Mouse (Mus musculus) liver, embryonic 11.5 days (tissue): ENCODE measurements around the gene Schip1. TPM values are rescaled to one million over a fixed set of nuclear protein-coding genes. Genes with fewer than 3 reads are reported as not detected.

Experiments
- ATAC-seq: fragments of 200-750 bp; cut with Nextera tagmentation; replicated peaks from 2 replicates; pipeline ENCODE4 v1.8.0; 2017; ENCODE audit warnings: moderate number of reproducible peaks, mild to moderate bottlenecking, moderate TSS enrichment, moderate library complexity; ENCODE audit not compliant: low FRiP score
- DNase-seq: peaks from one replicate; pipeline ENCODE4 v3.0.0-alpha.2; 2017; ENCODE audit warnings: low spot score
- H3K27ac ChIP-seq: fragments of 300-500 bp; sonication (generic); 2 replicates; pipeline ENCODE4 v1.5.1; 2014; ENCODE audit warnings: mild to moderate bottlenecking, low read depth, low read length, control low read depth
- H3K27me3 ChIP-seq: fragments of 300-500 bp; sonication (generic); replicated peaks from 2 replicates; pipeline ENCODE4 v1.6.1; 2014; ENCODE audit warnings: low read length, mixed read lengths; ENCODE audit not compliant: control insufficient read depth, insufficient read depth
- H3K36me3 ChIP-seq: fragments of 300-500 bp; sonication (generic); 2 replicates; pipeline ENCODE4 v1.6.1; 2014; ENCODE audit warnings: mild to moderate bottlenecking, low read length, moderate library complexity, mixed read lengths; ENCODE audit not compliant: control insufficient read depth, insufficient read depth
- H3K4me1 ChIP-seq: fragments of 300-500 bp; sonication (generic); replicated peaks from 2 replicates; pipeline ENCODE4 v1.6.1; 2014; ENCODE audit warnings: low read length, mixed read lengths; ENCODE audit not compliant: control insufficient read depth, insufficient read depth
- H3K4me2 ChIP-seq: fragments of 300-500 bp; sonication (generic); 2 replicates; pipeline ENCODE4 v1.6.1; 2014; ENCODE audit warnings: mild to moderate bottlenecking, control low read depth, moderate library complexity
- H3K4me3 ChIP-seq: fragments of 300-500 bp; sonication (generic); 2 replicates; pipeline ENCODE4 v1.5.1; 2014; ENCODE audit warnings: low read depth, low read length, control low read depth
- H3K9ac ChIP-seq: fragments of 300-500 bp; sonication (generic); 2 replicates; pipeline ENCODE4 v1.6.1; 2014; ENCODE audit warnings: low read depth, low read length, control low read depth
- H3K9me3 ChIP-seq: fragments of 300-500 bp; sonication (generic); 2 replicates; pipeline ENCODE4 v1.6.1; 2016; ENCODE audit warnings: low read length, inconsistent platforms, mixed read lengths; ENCODE audit not compliant: control insufficient read depth
- WGBS: fragments of 180-500 bp; shearing (Covaris S2); extraction: QIAGEN DNeasy Blood & Tissue Kit; methylation state at CpG from one replicate; pipeline ENCODE4 v1.1.7; 2014; 5-methylcytosine and 5-hydroxymethylcytosine counted together
- polyA plus RNA-seq: library from polyadenylated mRNA; unstranded; fragments of >200 nt; fragmentation: Nextera tagmentation; extraction: Ambion mirVana; gene quantifications from 2 replicates; pipeline ENCODE4 v1.2.1, GENCODE M21; 2014

The Schip1 gene
- polyA plus RNA-seq, 1 experiment from 2014 or later: 10.6 TPM

GRCm38 (mm10) chr3:68525361-68525878 is 460.8 kb downstream of the Schip1 start:
- H3K9me3 ChIP-seq: no peaks in the 10 kb centered on the region

DNA sequence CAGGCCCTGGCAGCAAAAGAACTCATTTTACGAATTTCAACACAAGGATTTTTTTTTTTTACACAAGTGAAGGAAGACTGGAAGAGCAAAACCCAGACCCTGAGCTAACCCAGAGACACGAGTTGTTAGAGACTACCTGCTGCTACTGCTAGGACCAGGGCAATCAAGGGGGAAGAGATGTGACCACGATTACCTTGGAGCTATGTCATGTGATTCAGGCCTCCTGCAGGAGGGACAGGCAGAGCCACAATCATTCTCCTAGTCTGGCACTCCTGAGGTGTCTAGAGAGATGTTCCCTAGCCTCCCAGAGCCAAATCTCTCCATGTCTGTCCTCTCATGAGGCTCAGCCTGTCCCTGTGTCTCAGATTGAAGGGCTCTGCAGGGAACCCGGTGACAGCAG is 461.8 kb downstream of the Schip1 start:
- no peak overlapping the region for H3K4me3 ChIP-seq
- no peaks in the 10 kb centered on the region for H3K27me3 ChIP-seq
- H3K36me3 ChIP-seq: no peaks in the 10 kb centered on the region
- no peak overlapping the region for H3K4me2 ChIP-seq
- no peak for ATAC-seq
- H3K9me3 ChIP-seq: no peaks in the 10 kb centered on the region
- no peak overlapping the region for H3K27ac ChIP-seq
- H3K4me1 ChIP-seq: no peaks in the 10 kb centered on the region
- 50% methylated on average over 4 of the region's 4 CpGs for WGBS
- no peak overlapping the region for H3K9ac ChIP-seq
- DNase-seq: no peak

More at GRCm38 (mm10) chr3:68525361-68525878, 460.8 kb downstream of the Schip1 start:
- ATAC-seq: no peak
- Histone ChIP-seq H3K36me3 (no peaks in the 10 kb centered on the region), H3K4me3 (no peak overlapping the region), H3K9ac (no peak overlapping the region), H3K4me2 (no peak overlapping the region), H3K4me1 (no peaks in the 10 kb centered on the region), H3K27me3 (no peaks in the 10 kb centered on the region), H3K27ac (no peak overlapping the region)
- DNase-seq: no peak
- 88% methylated on average over 10 of the region's 10 CpGs for WGBS

DNA sequence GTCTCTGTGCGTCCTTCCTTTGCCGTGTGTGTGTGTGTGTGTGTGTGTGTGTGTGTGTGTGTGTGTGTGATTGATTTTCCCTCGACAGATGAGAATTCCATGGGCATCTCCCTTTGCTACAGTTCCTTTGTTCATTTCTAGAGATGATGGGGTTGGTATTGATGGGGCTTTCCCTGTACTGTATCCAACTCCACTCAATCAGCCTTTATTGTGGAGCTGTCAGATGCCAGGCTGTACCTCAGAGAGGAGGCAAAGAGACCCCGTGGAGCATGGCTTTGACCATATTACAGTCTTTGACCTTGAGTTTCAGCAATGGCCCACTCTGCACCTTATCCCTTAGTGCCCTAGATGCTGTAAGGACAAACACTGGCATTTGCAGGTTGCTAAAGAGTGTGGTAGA is 462.6 kb downstream of the Schip1 start:
- no peak for ATAC-seq
- H3K4me2 ChIP-seq: no peak overlapping the region
- no peak for DNase-seq
- H3K27ac ChIP-seq: no peak overlapping the region
- H3K27me3 ChIP-seq: no peaks in the 10 kb centered on the region
- H3K9ac ChIP-seq: no peak overlapping the region
- H3K4me3 ChIP-seq: no peak overlapping the region
- 74% methylated on average over 4 of the region's 4 CpGs for WGBS
- no peaks in the 10 kb centered on the region for H3K36me3 ChIP-seq
- H3K9me3 ChIP-seq: no peaks in the 10 kb centered on the region
- H3K4me1 ChIP-seq: no peaks in the 10 kb centered on the region

DNA sequence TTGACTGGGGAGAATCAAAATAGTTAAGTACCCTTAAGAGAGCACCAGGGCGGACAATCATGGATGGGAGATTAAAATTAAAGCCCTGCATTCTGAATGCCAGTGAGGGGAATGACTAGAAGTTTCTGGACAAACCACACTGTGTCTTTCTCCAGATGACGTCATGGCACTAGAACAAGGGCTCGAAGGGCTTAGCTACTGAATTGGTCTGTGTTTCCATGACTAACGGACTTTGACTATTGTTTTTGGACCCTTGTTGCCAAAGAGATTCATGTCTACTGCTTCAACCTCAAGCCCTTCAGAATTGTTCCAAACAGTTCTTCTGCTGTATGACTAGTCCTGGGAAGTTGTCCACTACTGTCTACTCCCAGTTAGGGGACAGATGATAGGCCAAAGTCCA is 467.3 kb downstream of the Schip1 start:
- H3K4me1 ChIP-seq: no peaks in the 10 kb centered on the region
- H3K4me2 ChIP-seq: no peak overlapping the region
- no peak overlapping the region for H3K27ac ChIP-seq
- H3K4me3 ChIP-seq: no peak overlapping the region
- WGBS: 86% methylated on average over 4 of the region's 4 CpGs
- no peak for DNase-seq
- no peaks in the 10 kb centered on the region for H3K27me3 ChIP-seq
- H3K36me3 ChIP-seq: no peaks in the 10 kb centered on the region
- no peak overlapping the region for H3K9ac ChIP-seq
- no peak for ATAC-seq
- no peaks in the 10 kb centered on the region for H3K9me3 ChIP-seq

DNA sequence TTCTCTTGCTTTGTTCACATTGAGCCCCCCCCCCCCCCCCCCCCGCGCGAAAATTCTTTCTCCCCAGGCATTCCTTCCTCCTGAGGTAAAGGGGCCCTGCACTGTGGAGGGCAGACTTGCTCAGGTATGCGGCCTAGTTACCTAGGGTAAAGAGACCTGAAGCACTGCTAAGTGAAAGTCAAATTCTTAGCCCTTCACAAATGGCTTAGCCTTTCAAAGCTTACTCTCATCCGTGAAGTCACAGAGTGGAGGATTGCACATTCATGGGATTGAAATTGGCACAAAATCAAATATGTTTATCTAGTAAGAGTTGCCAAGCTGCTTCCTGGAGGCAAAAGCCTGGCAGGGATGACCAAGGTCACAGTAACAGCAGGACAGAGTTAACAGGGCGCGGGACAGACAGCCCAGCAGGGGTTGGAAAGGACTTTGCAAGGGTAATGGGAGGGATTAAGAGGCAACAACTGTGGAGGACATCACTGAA is 470.0 kb downstream of the Schip1 start:
- no peaks in the 10 kb centered on the region for H3K4me1 ChIP-seq
- no peak overlapping the region for H3K9ac ChIP-seq
- no peaks in the 10 kb centered on the region for H3K27me3 ChIP-seq
- ATAC-seq: no peak
- 31% methylated on average over 6 of the region's 7 CpGs for WGBS
- H3K4me3 ChIP-seq: no peak overlapping the region
- H3K36me3 ChIP-seq: no peaks in the 10 kb centered on the region
- no peak overlapping the region for H3K4me2 ChIP-seq
- H3K27ac ChIP-seq: no peak overlapping the region
- H3K9me3 ChIP-seq: no peaks in the 10 kb centered on the region
- no peak for DNase-seq

DNA sequence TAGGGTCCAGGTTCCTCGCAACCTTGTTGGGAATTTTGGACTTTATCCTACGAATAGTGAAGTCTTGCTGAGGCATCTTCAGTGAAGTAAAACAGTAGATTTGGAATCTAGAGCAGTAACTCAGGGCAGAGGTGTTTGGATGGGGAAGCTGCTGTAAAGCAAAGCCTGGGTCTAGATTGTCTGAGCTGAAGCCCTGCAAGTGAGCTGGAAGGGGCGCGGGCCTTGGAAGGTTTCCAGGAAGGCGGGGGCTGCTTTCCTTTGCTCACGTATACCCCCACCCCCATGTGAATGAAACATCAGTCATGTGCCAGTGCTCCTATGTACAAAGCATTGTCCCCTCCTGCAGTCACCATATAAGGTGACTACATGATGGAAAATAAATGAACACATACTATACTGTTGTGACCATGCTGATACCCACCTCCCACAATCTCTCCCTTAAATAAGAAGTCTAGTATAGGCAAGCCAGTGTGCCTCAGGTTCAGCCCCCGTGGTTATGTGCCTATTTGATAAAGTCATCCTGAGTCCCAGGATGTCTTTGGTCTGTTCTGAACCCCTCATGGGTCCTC is 470.6 kb downstream of the Schip1 start:
- 82% methylated on average over 7 of the region's 7 CpGs for WGBS
- no peak overlapping the region for H3K4me2 ChIP-seq
- no peak for ATAC-seq

GRCm38 (mm10) chr3:68536071-68536470 is 471.5 kb downstream of the Schip1 start:
- DNase-seq (no peak), ATAC-seq (no peak)
- Histone ChIP-seq H3K27ac (no peak overlapping the region), H3K9ac (no peak overlapping the region), H3K27me3 (no peaks in the 10 kb centered on the region), H3K4me2 (no peak overlapping the region), H3K36me3 (no peaks in the 10 kb centered on the region), H3K4me1 (no peaks in the 10 kb centered on the region), H3K4me3 (no peak overlapping the region), H3K9me3 (no peaks in the 10 kb centered on the region)
- 61% methylated on average over 3 of the region's 3 CpGs for WGBS

More for the DNA sequence above, 470.6 kb downstream of the Schip1 start:
- Histone ChIP-seq H3K4me1 (no peaks in the 10 kb centered on the region), H3K9me3 (no peaks in the 10 kb centered on the region), H3K36me3 (no peaks in the 10 kb centered on the region), H3K4me3 (no peak overlapping the region), H3K9ac (no peak overlapping the region), H3K27me3 (no peaks in the 10 kb centered on the region), H3K27ac (no peak overlapping the region)
- DNase-seq: no peak

DNA sequence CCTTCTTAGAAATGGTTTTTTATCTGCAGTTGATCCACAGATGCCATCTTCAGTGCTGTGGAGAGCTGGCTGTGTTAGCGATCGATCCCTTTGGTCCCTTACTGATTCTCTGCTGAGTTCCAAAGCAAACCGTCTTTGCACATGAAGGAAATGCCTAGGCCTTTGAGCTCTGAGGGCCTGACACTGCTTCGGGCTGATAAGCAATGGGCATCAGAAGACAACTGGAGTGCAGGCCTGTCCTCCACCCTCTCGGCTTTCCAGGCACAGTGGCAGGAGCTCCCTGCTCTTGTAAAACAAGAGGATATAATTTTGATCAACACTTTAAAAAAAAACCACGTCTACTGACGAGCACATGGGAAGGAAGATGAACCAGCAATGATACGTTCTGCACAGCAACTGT is 477.1 kb downstream of the Schip1 start:
- no peaks in the 10 kb centered on the region for H3K27me3 ChIP-seq
- no peaks in the 10 kb centered on the region for H3K9me3 ChIP-seq
- no peak overlapping the region for H3K9ac ChIP-seq
- no peaks in the 10 kb centered on the region; the same call in 1 of the 2 replicates for H3K4me1 ChIP-seq
- no peak overlapping the region for H3K4me3 ChIP-seq
- ATAC-seq (peak; percentile 32; the same call in 1 of the 2 replicates), DNase-seq (no peak)
- 56% methylated on average over 8 of the region's 8 CpGs for WGBS
- H3K36me3 ChIP-seq: no peaks in the 10 kb centered on the region
- no peak overlapping the region for H3K4me2 ChIP-seq
- H3K27ac ChIP-seq: no peak overlapping the region

- peak; percentile 75 for ATAC-seq
- H3K4me3 ChIP-seq: peak overlapping the region; percentile 3; the same call in 1 of the 2 replicates
These were observed 478.4 kb downstream of the Schip1 start for GRCm38 (mm10) chr3:68542944-68543501.

More at GRCm38 (mm10) chr3:68542944-68543501, 478.4 kb downstream of the Schip1 start:
- H3K36me3 ChIP-seq: no peaks in the 10 kb centered on the region
- no peak overlapping the region for H3K9ac ChIP-seq
- peak overlapping the region; percentile 42 for H3K4me2 ChIP-seq
- no peak overlapping the region for H3K27ac ChIP-seq
- WGBS: 4% methylated on average over 7 of the region's 7 CpGs
- H3K27me3 ChIP-seq: no peaks in the 10 kb centered on the region
- no peaks in the 10 kb centered on the region; the same call in 1 of the 2 replicates for H3K4me1 ChIP-seq
- H3K9me3 ChIP-seq: no peaks in the 10 kb centered on the region
- DNase-seq: peak; percentile 42
